Comparison of ENCODE assay signal across 19 mouse cellular contexts in genomic region chr4:32289845-32290244, GRCm38 (mm10). TPM values are rescaled to one million over a fixed set of nuclear protein-coding genes. Genes with fewer than 3 reads are reported as not detected.
DNase-seq lines count a peak whose midpoint lies in the region; ATAC-seq lines count a peak whose summit lies in the region.
"Had no signal": no experiment of that assay in that cellular context is flagged by ENCODE, and none has a peak within 500 bp of the region (broad histone marks: within the 10 kb centered on the region; RNA-seq: fewer than 3 reads in every experiment).

No protein-coding gene starts in this region.

- no peaks in the 10 kb centered on the region for H3K27me3 ChIP-seq in heart, embryonic 16.5 days (ENCODE audit: control insufficient read depth, insufficient read depth, low read length)
- no peaks in the 10 kb centered on the region for H3K27me3 ChIP-seq in midbrain, embryonic 14.5 days (ENCODE audit: control insufficient read depth, insufficient read depth, low read length)
- H3K27me3 ChIP-seq in midbrain, embryonic 13.5 days = no peaks in the 10 kb centered on the region
- H3K27me3 ChIP-seq in limb, embryonic 13.5 days = no peaks in the 10 kb centered on the region
- H3K27me3 ChIP-seq in kidney, embryonic 15.5 days = no peaks in the 10 kb centered on the region
- H3K27me3 ChIP-seq: forebrain, embryonic 15.5 days; megakaryocyte, embryonic 14.5 days; neural tube, embryonic 13.5 days had no signal

- no peak for DNase-seq in heart, postnatal 4 days
- no peak for DNase-seq in midbrain, embryonic 14.5 days
- peak; percentile 63 for DNase-seq in fat pad, adult 2 months (ENCODE audit: extremely low read depth, low read depth, low spot score)
- DNase-seq in kidney, postnatal 14 days = no peak
- DNase-seq: adrenal gland, postnatal 25 days; cerebellum, adult 9-10 months; embryo, embryonic 11 days; kidney, adult 11 months; kidney, postnatal 25 days; lung, adult 18-20 months; right cerebral cortex, postnatal 4 days had no signal

- H3K9me3 ChIP-seq in heart, embryonic 16.5 days (replicated peaks; ENCODE audit: control insufficient read depth, low read length) = no peaks in the 10 kb centered on the region
- H3K9me3 ChIP-seq in midbrain, embryonic 14.5 days (ENCODE audit: control insufficient read depth, low read length) = no peaks in the 10 kb centered on the region
- no peaks in the 10 kb centered on the region for H3K9me3 ChIP-seq in midbrain, embryonic 13.5 days
- no peaks in the 10 kb centered on the region for H3K9me3 ChIP-seq in limb, embryonic 13.5 days
- H3K9me3 ChIP-seq in kidney, embryonic 15.5 days (replicated peaks) = no peaks in the 10 kb centered on the region
- H3K9me3 ChIP-seq: forebrain, embryonic 15.5 days; megakaryocyte, embryonic 14.5 days; neural tube, embryonic 13.5 days had no signal

- no peak for ATAC-seq in heart, embryonic 16.5 days (replicated peaks; ENCODE audit: extremely low read depth, insufficient read depth, low FRiP score)
- ATAC-seq in midbrain, embryonic 14.5 days (ENCODE audit: low FRiP score, low TSS enrichment) = no peak
- no peak for ATAC-seq in midbrain, embryonic 13.5 days
- no peak for ATAC-seq in limb, embryonic 13.5 days (ENCODE audit: low FRiP score, low read depth)
- ATAC-seq in kidney, embryonic 15.5 days (replicated peaks; ENCODE audit: low FRiP score) = no peak
- ATAC-seq: activated CD4-positive, CD25-positive, alpha-beta regulatory T cell, adult 4 months; forebrain, embryonic 15.5 days had no signal

- H3K36me3 ChIP-seq in heart, embryonic 16.5 days (ENCODE audit: control insufficient read depth, insufficient read depth) = no peaks in the 10 kb centered on the region
- no peaks in the 10 kb centered on the region for H3K36me3 ChIP-seq in midbrain, embryonic 14.5 days (ENCODE audit: control insufficient read depth, insufficient read depth, low read length)
- H3K36me3 ChIP-seq in midbrain, embryonic 13.5 days = no peaks in the 10 kb centered on the region
- H3K36me3 ChIP-seq in limb, embryonic 13.5 days = no peaks in the 10 kb centered on the region
- no peaks in the 10 kb centered on the region for H3K36me3 ChIP-seq in kidney, embryonic 15.5 days
- H3K36me3 ChIP-seq: forebrain, embryonic 15.5 days; neural tube, embryonic 13.5 days had no signal

- H3K4me1 ChIP-seq in heart, embryonic 16.5 days (ENCODE audit: control insufficient read depth, insufficient read depth, low read length) = peaks cover 36% of the 10 kb centered on the region
- H3K4me1 ChIP-seq in midbrain, embryonic 14.5 days (ENCODE audit: control insufficient read depth, insufficient read depth, low read length) = peaks cover 46% of the 10 kb centered on the region
- H3K4me1 ChIP-seq in midbrain, embryonic 13.5 days (replicated peaks) = peaks cover 54% of the 10 kb centered on the region
- H3K4me1 ChIP-seq in limb, embryonic 13.5 days = peaks cover 73% of the 10 kb centered on the region
- peaks cover 49% of the 10 kb centered on the region for H3K4me1 ChIP-seq in kidney, embryonic 15.5 days

- no peak overlapping the region for H3K4me2 ChIP-seq in heart, embryonic 16.5 days (ENCODE audit: low read depth, low read length)
- H3K4me2 ChIP-seq in midbrain, embryonic 14.5 days (ENCODE audit: low read length) = no peak overlapping the region
- no peak overlapping the region for H3K4me2 ChIP-seq in midbrain, embryonic 13.5 days (replicated peaks)
- no peak overlapping the region for H3K4me2 ChIP-seq in limb, embryonic 13.5 days (replicated peaks)
- H3K4me2 ChIP-seq in kidney, embryonic 15.5 days = no peak overlapping the region
- H3K4me2 ChIP-seq: forebrain, embryonic 15.5 days; neural tube, embryonic 13.5 days had no signal

- 62% methylated on average over 6 of the region's 6 CpGs for WGBS in heart, embryonic 16.5 days
- WGBS in midbrain, embryonic 14.5 days = 87% methylated on average over 6 of the region's 6 CpGs
- 89% methylated on average over 6 of the region's 6 CpGs for WGBS in midbrain, embryonic 13.5 days
- 80% methylated on average over 6 of the region's 6 CpGs for WGBS in limb, embryonic 13.5 days
- WGBS in kidney, embryonic 15.5 days = 73% methylated on average over 6 of the region's 6 CpGs

- no peak overlapping the region for H3K4me3 ChIP-seq in heart, embryonic 16.5 days (ENCODE audit: low read length)
- no peak overlapping the region for H3K4me3 ChIP-seq in midbrain, embryonic 14.5 days (replicated peaks; ENCODE audit: low read depth, low read length)
- no peak overlapping the region for H3K4me3 ChIP-seq in midbrain, embryonic 13.5 days (replicated peaks)
- no peak overlapping the region for H3K4me3 ChIP-seq in limb, embryonic 13.5 days
- H3K4me3 ChIP-seq in kidney, embryonic 15.5 days (replicated peaks) = no peak overlapping the region
- H3K4me3 ChIP-seq: forebrain, embryonic 15.5 days; neural tube, embryonic 13.5 days had no signal

- no peak overlapping the region for H3K9ac ChIP-seq in heart, embryonic 16.5 days (ENCODE audit: low read length)
- H3K9ac ChIP-seq in midbrain, embryonic 14.5 days (replicated peaks; ENCODE audit: low read length) = no peak overlapping the region
- H3K9ac ChIP-seq in midbrain, embryonic 13.5 days (replicated peaks) = no peak overlapping the region
- no peak overlapping the region for H3K9ac ChIP-seq in limb, embryonic 13.5 days
- H3K9ac ChIP-seq in kidney, embryonic 15.5 days = no peak overlapping the region
- H3K9ac ChIP-seq: forebrain, embryonic 15.5 days; neural tube, embryonic 13.5 days had no signal

- H3K27ac ChIP-seq in heart, embryonic 16.5 days (ENCODE audit: low read length) = peak overlapping the region; percentile 16; the same call in 1 of the 2 replicates
- H3K27ac ChIP-seq in midbrain, embryonic 14.5 days (replicated peaks; ENCODE audit: low read depth, low read length) = 0 out of 2 replicates have a peak overlapping the region, but pooled peaks have one; percentile 26
- H3K27ac ChIP-seq in midbrain, embryonic 13.5 days = no peak overlapping the region
- H3K27ac ChIP-seq in limb, embryonic 13.5 days = peak overlapping the region; percentile 44; the same call in 1 of the 2 replicates
- H3K27ac ChIP-seq in kidney, embryonic 15.5 days = no peak overlapping the region

RNA-seq across cellular contexts. Expression of gene Bach2, which starts 51.2 kb away (rescaled TPM):
- polyA plus RNA-seq in heart, embryonic 16.5 days (2015; fragmentation: Nextera tagmentation; extraction: Ambion mirVana) = 4.8 and 5.0 TPM in 2 replicates
- total RNA-seq in heart, postnatal 4 days (2021) = 10 to 100 TPM; 23.9 to 24.5 TPM
- 26.3 and 27.0 TPM in 2 replicates for polyA plus RNA-seq in midbrain, embryonic 14.5 days (2014; fragmentation: Nextera tagmentation; extraction: Ambion mirVana)
- 21.3 and 22.7 TPM in 2 replicates for polyA plus RNA-seq in midbrain, embryonic 13.5 days (2015; fragmentation: Nextera tagmentation; extraction: Ambion mirVana)
- polyA plus RNA-seq in limb, embryonic 13.5 days (2015; fragmentation: Nextera tagmentation; extraction: Ambion mirVana) = 9.2 and 12.2 TPM in 2 replicates
- 8.0 and 8.8 TPM in 2 replicates for polyA plus RNA-seq in kidney, embryonic 15.5 days (2015; fragmentation: Nextera tagmentation; extraction: Ambion mirVana)

Comparison
In these comparisons a context has a peak if more than half of its experiments do, and no peak if none do; other contexts are left out.
1. H3K27ac ChIP-seq: peak in heart, embryonic 16.5 days (single experiment), midbrain, embryonic 14.5 days (single experiment) and limb, embryonic 13.5 days (single experiment); none in midbrain, embryonic 13.5 days (single experiment) and kidney, embryonic 15.5 days (single experiment).